Mouse (Mus musculus) lung, embryonic 15.5 days (tissue): ENCODE data around the gene Car12. TPM values are rescaled to one million over a fixed set of nuclear protein-coding genes. Genes with fewer than 3 reads are reported as not detected.
"Not testable (repeated sequence)": the region's sequence is repeated elsewhere in the genome, so short reads cannot be mapped to it uniquely, and the experiment has no call there.

Source experiments
- ATAC-seq: fragments of 200-750 bp; cut with Nextera tagmentation; 2 replicates; pipeline ENCODE4 v1.8.0; 2017; ENCODE audit warnings: moderate number of reproducible peaks, borderline replicate concordance; ENCODE audit not compliant: low FRiP score, low TSS enrichment; ENCODE audit errors: extremely low read depth
- H3K27ac ChIP-seq: fragments of 300-500 bp; sonication (generic); 2 replicates; pipeline ENCODE4 v1.5.1; 2015; ENCODE audit warnings: moderate library complexity, mild to moderate bottlenecking, inconsistent platforms
- H3K27me3 ChIP-seq: fragments of 300-500 bp; sonication (generic); 2 replicates; pipeline ENCODE4 v1.6.1; 2015; ENCODE audit warnings: inconsistent platforms
- H3K36me3 ChIP-seq: fragments of 300-500 bp; sonication (generic); 2 replicates; pipeline ENCODE4 v1.6.1; 2015; ENCODE audit warnings: inconsistent platforms
- H3K4me1 ChIP-seq: fragments of 300-500 bp; sonication (generic); 2 replicates; pipeline ENCODE4 v1.6.1; 2015; ENCODE audit warnings: inconsistent platforms
- H3K4me2 ChIP-seq: fragments of 300-500 bp; sonication (generic); 2 replicates; pipeline ENCODE4 v1.6.1; 2015; ENCODE audit warnings: inconsistent platforms, mild to moderate bottlenecking, moderate library complexity
- H3K4me3 ChIP-seq: fragments of 300-500 bp; sonication (generic); 2 replicates; pipeline ENCODE4 v1.5.1; 2015; ENCODE audit warnings: mild to moderate bottlenecking, inconsistent platforms
- H3K9ac ChIP-seq: fragments of 300-500 bp; sonication (generic); 2 replicates; pipeline ENCODE4 v1.6.1; 2015; ENCODE audit warnings: inconsistent platforms
- H3K9me3 ChIP-seq: fragments of 300-500 bp; sonication (generic); 2 replicates; pipeline ENCODE4 v1.6.1; 2016; ENCODE audit warnings: inconsistent platforms
- WGBS: fragments of 180-500 bp; shearing (Covaris S2); methylation state at CpG from one replicate; pipeline ENCODE4 v1.1.7; 2015; 5-methylcytosine and 5-hydroxymethylcytosine counted together
- polyA plus RNA-seq: library from polyadenylated mRNA; unstranded; fragments of >200 nt; fragmentation: Nextera tagmentation; extraction: Ambion mirVana; gene quantifications from 2 replicates; pipeline ENCODE4 v1.2.1, GENCODE M21; 2015

Car12 gene
- polyA plus RNA-seq, 1 experiment from 2014 or later, result 2.7 TPM

- WGBS, result 2% methylated on average over 43 of the region's 43 CpGs
- peak; percentile 47 for ATAC-seq
These were observed 81.4 kb downstream of the Car12 start for GRCm38 (mm10) chr9:66794629-66795463.

GRCm38 (mm10) chr9:66795464-66796324, 82.2 kb downstream of the Car12 start, which contains the start of gene Aph1b:
Aph1b (minus strand) TSS chr9:66795490.
- peak; percentile 99 for ATAC-seq
- Histone ChIP-seq H3K27me3 (no peaks in the 10 kb centered on the region), H3K27ac (peak within 1 kb of the TSS; percentile 96), H3K36me3 (no peaks in the 10 kb centered on the region), H3K4me2 (peak within 1 kb of the TSS; percentile 93), H3K4me1 (peaks cover 13% of the 10 kb centered on the region; the same call in 1 of the 2 replicates), H3K4me3 (peak within 1 kb of the TSS; percentile 62), H3K9me3 (no peaks in the 10 kb centered on the region), H3K9ac (peak within 1 kb of the TSS; percentile 60)
- WGBS, result under 1% methylated on average over 42 of the region's 42 CpGs

More at GRCm38 (mm10) chr9:66794629-66795463, 81.4 kb downstream of the Car12 start:
- H3K9ac ChIP-seq, result peak overlapping the region; percentile 60
- no peaks in the 10 kb centered on the region for H3K27me3 ChIP-seq
- H3K4me3 ChIP-seq, result peak overlapping the region; percentile 62
- peak overlapping the region; percentile 93 for H3K4me2 ChIP-seq
- no peaks in the 10 kb centered on the region for H3K36me3 ChIP-seq
- peak overlapping the region; percentile 96 for H3K27ac ChIP-seq
- no peaks in the 10 kb centered on the region for H3K9me3 ChIP-seq
- peaks cover 13% of the 10 kb centered on the region; the same call in 1 of the 2 replicates for H3K4me1 ChIP-seq

- Histone ChIP-seq H3K4me1 (peaks cover 13% of the 10 kb centered on the region; the same call in 1 of the 2 replicates), H3K27ac (peak within 1 kb of the TSS; percentile 96), H3K9ac (peak within 1 kb of the TSS; percentile 44; the same call in 1 of the 2 replicates), H3K4me3 (peak within 1 kb of the TSS; percentile 62), H3K9me3 (no peaks in the 10 kb centered on the region), H3K4me2 (peak within 1 kb of the TSS; percentile 93), H3K27me3 (no peaks in the 10 kb centered on the region; the same call in 1 of the 2 replicates), H3K36me3 (no peaks in the 10 kb centered on the region)
- WGBS, result 75% methylated on average over 5 of the region's 5 CpGs
- ATAC-seq, result no peak
These were observed 83.3 kb downstream of the Car12 start, which contains the start of gene Gm10647 for GRCm38 (mm10) chr9:66796739-66797138. Gm10647 (plus strand) TSS chr9:66797039.

- whole genome bisulfite sequencing, result 42% methylated on average over 12 of the region's 12 CpGs
- no peak overlapping the region for H3K4me2 ChIP-seq
- no peak overlapping the region for H3K9ac ChIP-seq
- peaks cover 25% of the 10 kb centered on the region for H3K27me3 ChIP-seq
- H3K4me3 ChIP-seq, result no peak overlapping the region
- H3K27ac ChIP-seq, result no peak overlapping the region
- no peaks in the 10 kb centered on the region for H3K36me3 ChIP-seq
- H3K4me1 ChIP-seq, result 0 out of 2 replicates have a peak, but pooled peaks cover 8% of the 10 kb centered on the region
- no peaks in the 10 kb centered on the region for H3K9me3 ChIP-seq
- no peak for ATAC-seq
These were observed 88.5 kb downstream of the Car12 start for GRCm38 (mm10) chr9:66801947-66802346.

GRCm38 (mm10) chr9:66805951-66806350, 92.5 kb downstream of the Car12 start:
- Histone ChIP-seq H3K4me2 (peak overlapping the region; percentile 59), H3K27me3 (peaks cover 32% of the 10 kb centered on the region), H3K4me3 (peak overlapping the region; percentile 32)
- H3K36me3 ChIP-seq, H3K27ac ChIP-seq, H3K9me3 ChIP-seq, H3K9ac ChIP-seq, ATAC-seq, H3K4me1 ChIP-seq: not testable (repeated sequence)
- 3% methylated on average over 30 of the region's 37 CpGs for WGBS

GRCm38 (mm10) chr9:66813392-66813791, 99.9 kb downstream of the Car12 start:
- H3K4me1 ChIP-seq, result no peaks in the 10 kb centered on the region
- no peak overlapping the region for H3K4me3 ChIP-seq
- no peak for ATAC-seq
- no peaks in the 10 kb centered on the region for H3K27me3 ChIP-seq
- no peak overlapping the region for H3K27ac ChIP-seq
- no peaks in the 10 kb centered on the region for H3K9me3 ChIP-seq
- no peak overlapping the region for H3K9ac ChIP-seq
- WGBS, result 40% methylated on average over 2 of the region's 2 CpGs
- H3K36me3 ChIP-seq, result no peaks in the 10 kb centered on the region
- H3K4me2 ChIP-seq, result no peak overlapping the region

Other genes with a start within 250 kb of the Car12 start
- 6.8 and 8.2 TPM in 2 replicates for gene Fbxl22, start 199.1 kb upstream of the Car12 start, polyA plus RNA-seq
- gene Usp3, start 120.5 kb upstream of the Car12 start, polyA plus RNA-seq, result 51.4 and 57.1 TPM in 2 replicates
- 6.4 and 8.2 TPM in 2 replicates for gene Aph1b, start 81.8 kb downstream of the Car12 start, polyA plus RNA-seq
- gene Gm10647, start 83.4 kb downstream of the Car12 start, polyA plus RNA-seq, result 0.44 and 0.92 TPM in 2 replicates
- 3.5 and 5.3 TPM in 2 replicates for gene Aph1c, start 121.0 kb downstream of the Car12 start, polyA plus RNA-seq
- 24.2 and 30.1 TPM in 2 replicates for gene Rab8b, start 206.0 kb downstream of the Car12 start, polyA plus RNA-seq
- gene Rps27l, start 232.4 kb downstream of the Car12 start, polyA plus RNA-seq, result 602 and 647 TPM in 2 replicates